ENCODE assay signal across 16 mouse cellular contexts in the genomic region with DNA sequence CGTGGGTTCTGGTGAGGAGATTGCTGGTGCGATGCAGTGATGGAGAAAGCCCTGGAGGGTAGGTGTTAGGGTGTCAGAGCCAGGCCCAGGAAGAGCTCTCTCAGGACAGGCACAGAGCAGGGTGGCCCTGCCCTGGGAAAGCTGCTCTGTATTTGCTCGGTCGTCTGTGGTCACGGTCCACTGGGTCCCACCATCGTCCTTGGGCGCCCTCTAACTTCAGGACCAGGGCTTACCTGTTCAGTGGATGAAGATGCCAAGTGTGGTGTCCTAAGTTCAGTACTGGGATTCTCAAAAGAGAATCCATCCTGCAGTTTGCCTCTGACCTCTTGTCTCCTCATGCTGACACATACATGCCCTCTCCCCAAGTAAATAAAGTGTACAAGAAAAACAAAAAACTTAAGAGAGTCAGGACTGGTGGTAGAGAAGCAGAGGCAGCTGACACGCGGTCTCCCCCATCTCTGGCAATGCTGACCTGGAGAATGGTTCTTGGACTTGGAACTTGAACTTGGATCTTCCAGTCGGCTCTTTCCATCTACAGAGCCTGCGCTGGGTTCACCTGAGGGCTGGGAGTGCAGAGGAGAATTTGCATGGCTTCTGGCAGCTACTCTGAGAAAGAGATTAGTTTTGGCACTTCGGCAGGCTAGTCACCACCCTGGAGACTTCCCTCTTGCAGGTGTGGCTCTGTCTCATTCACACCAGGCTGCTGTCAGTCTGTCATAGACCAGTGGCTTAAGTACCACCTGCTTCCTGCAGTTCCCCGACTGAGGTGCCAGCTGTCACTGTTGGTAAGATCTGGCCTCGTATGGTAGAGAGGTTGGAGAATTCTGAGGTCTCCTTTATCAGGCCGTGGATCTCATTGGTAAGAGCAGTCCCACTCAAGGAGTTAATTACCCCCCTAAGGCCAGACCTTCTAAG. TPM values are rescaled to one million over a fixed set of nuclear protein-coding genes. Genes with fewer than 3 reads are reported as not detected.
DNase-seq lines count a peak whose midpoint lies in the region; ATAC-seq and TF ChIP-seq lines count a peak whose summit lies in the region.
"Had no signal": no experiment of that assay in that cellular context is flagged by ENCODE, and none has a peak within 500 bp of the region (broad histone marks: within the 10 kb centered on the region; RNA-seq: fewer than 3 reads in every experiment).

No protein-coding gene starts in this region.

- no peak for ATAC-seq in erythroid progenitor cell, adult 5-6 weeks (replicated peaks; ENCODE audit: low FRiP score, poor library complexity, severe bottlenecking)
- ATAC-seq: midbrain, embryonic 16.5 days had no signal

- no peak overlapping the region for H3K4me3 ChIP-seq in lung, adult 2 months (replicated peaks; ENCODE audit: extremely low read depth, low read depth, low read length)
- H3K4me3 ChIP-seq: embryonic facial prominence, embryonic 13.5 days; forebrain, embryonic 12.5 days; liver, embryonic 13.5 days; neural tube, embryonic 13.5 days had no signal

- TF ChIP-seq POLR2A in lung, adult 2 months (IDR thresholded peaks at IDR 0.05; ENCODE audit: borderline replicate concordance, extremely low read depth, low read depth, low read length) = no peak

- H3K4me1 ChIP-seq in lung, adult 2 months (ENCODE audit: control insufficient read depth, insufficient read depth, low read length) = no peaks in the 10 kb centered on the region; the same call in 1 of the 2 replicates
- H3K4me1 ChIP-seq: liver, embryonic 13.5 days; neural tube, embryonic 13.5 days had no signal

- peak; percentile 22 to 27 for DNase-seq in cerebellum, postnatal 14 days
- DNase-seq in cerebellum, adult 8-10 months = no peak
- DNase-seq in lung, adult 2 months = no peak
- DNase-seq in lung, postnatal 14 days = no peak
- DNase-seq in spleen, adult 12 weeks (ENCODE audit: low spot score) = peak; percentile 5
- DNase-seq in thymus, postnatal 4 days = peak; percentile 23
- no peak for DNase-seq in adipocyte (ENCODE audit: low spot score)
- DNase-seq: adrenal gland, adult 2 months; heart, adult 11 months; liver, embryonic 13.5 days; lung, postnatal 36 days had no signal

- 78% methylated on average over 15 of the region's 15 CpGs for WGBS in lung, adult 2 months

- TF ChIP-seq CTCF in lung, adult 2 months (IDR thresholded peaks at IDR 0.05; ENCODE audit: insufficient read depth, low read length) = 0 out of 2 replicates have a peak, but pooled peaks have one; percentile 7

RNA-seq across cellular contexts. Expression of gene Nt5dc3, which starts 49.7 kb away (rescaled TPM):
- 8.6 and 12.8 TPM in 2 replicates for polyA plus RNA-seq in lung, adult 2 months (2012; rRNA removed)
- total RNA-seq in erythroid progenitor cell, adult 5-6 weeks (2015; ENCODE audit: low replicate concordance) = 1.4 and 4.6 TPM in 2 replicates
- total RNA-seq in erythroid progenitor cell, adult 5-6 weeks (2017; ENCODE audit: low replicate concordance) = 0.39 and 1.1 TPM in 2 replicates

Comparison
In these comparisons a context has a peak if more than half of its experiments do, and no peak if none do; other contexts are left out.
1. DNase-seq: peak in cerebellum, postnatal 14 days (2 of 2), spleen, adult 12 weeks (single experiment) and thymus, postnatal 4 days (single experiment); none in cerebellum, adult 8-10 months (single experiment), lung, adult 2 months (single experiment), lung, postnatal 14 days (single experiment) and adipocyte (single experiment).